Mouse (Mus musculus) layer of hippocampus, adult 9-10 months (tissue): ENCODE data around the gene Gm28372.
"Not testable (repeated sequence)": the region's sequence is repeated elsewhere in the genome, so short reads cannot be mapped to it uniquely, and the experiment has no call there.

Source experiments
- DNase-seq: peaks from one replicate; pipeline ENCODE4 v3.0.0; 2022; ENCODE audit warnings: low spot score

Gene Gm28372

GRCm38 (mm10) chr2:130404939-130405338, at the start of gene Gm28372, which contains the start of gene 1700020A23Rik:
Gene Gm28372 (plus strand): TSS chr2:130405239.
Gene 1700020A23Rik (plus strand): TSS chr2:130405259.
- no peak for DNase-seq

GRCm38 (mm10) chr2:130357551-130357950, 47.5 kb upstream of the Gm28372 start:
- no peak for DNase-seq

GRCm38 (mm10) chr2:130358852-130359251, 46.2 kb upstream of the Gm28372 start:
- no peak for DNase-seq

- DNase-seq: peak; percentile 22
Observed at GRCm38 (mm10) chr2:130362511-130363026, 42.5 kb upstream of the Gm28372 start.

- no peak for DNase-seq
Observed at GRCm38 (mm10) chr2:130365211-130366094, 39.6 kb upstream of the Gm28372 start.

GRCm38 (mm10) chr2:130367386-130367785, 37.7 kb upstream of the Gm28372 start:
- DNase-seq: no peak

GRCm38 (mm10) chr2:130373026-130373425, 32.0 kb upstream of the Gm28372 start:
- DNase-seq: not testable (repeated sequence)

- DNase-seq: no peak
Observed at GRCm38 (mm10) chr2:130374951-130375350, 30.1 kb upstream of the Gm28372 start.

GRCm38 (mm10) chr2:130383205-130383604, 21.8 kb upstream of the Gm28372 start:
- DNase-seq: no peak

- DNase-seq: no peak
Observed at GRCm38 (mm10) chr2:130383895-130384294, 21.1 kb upstream of the Gm28372 start.

- DNase-seq: no peak
Observed at GRCm38 (mm10) chr2:130386212-130386611, 18.8 kb upstream of the Gm28372 start.

- no peak for DNase-seq
Observed at GRCm38 (mm10) chr2:130388796-130389195, 16.2 kb upstream of the Gm28372 start.

GRCm38 (mm10) chr2:130390993-130391625, 13.9 kb upstream of the Gm28372 start:
- no peak for DNase-seq

GRCm38 (mm10) chr2:130392836-130393235, 12.2 kb upstream of the Gm28372 start:
- DNase-seq: no peak

GRCm38 (mm10) chr2:130395696-130396095, 9.3 kb upstream of the Gm28372 start:
- DNase-seq: no peak

- DNase-seq: no peak
Observed at GRCm38 (mm10) chr2:130397186-130397985, 7.7 kb upstream of the Gm28372 start, which contains the start of gene Cpxm1. Gene Cpxm1 (minus strand): TSS chr2:130397574.

GRCm38 (mm10) chr2:130398091-130398490, 6.9 kb upstream of the Gm28372 start:
- no peak for DNase-seq

GRCm38 (mm10) chr2:130400046-130400445, 5.0 kb upstream of the Gm28372 start:
- DNase-seq: no peak

- DNase-seq: no peak
Observed at GRCm38 (mm10) chr2:130401891-130402290, 3.1 kb upstream of the Gm28372 start.

- DNase-seq: no peak
Observed at GRCm38 (mm10) chr2:130406178-130406577, 1.1 kb downstream of the Gm28372 start, which contains the start of gene Tmem239. Gene Tmem239 (plus strand): TSS chr2:130406478.

GRCm38 (mm10) chr2:130408194-130408593, 3.2 kb downstream of the Gm28372 start:
- no peak for DNase-seq
